Mouse (Mus musculus): ENCODE data around the gene Rexo1. TPM values are rescaled to one million over a fixed set of nuclear protein-coding genes. Genes with fewer than 3 reads are reported as not detected.

Rexo1 gene
- polyA plus RNA-seq, 1 experiment from 2014 or later, result 23.5 TPM

- H3K36me3 ChIP-seq (ENCODE audit: control insufficient read depth, insufficient read depth, low read length), result 0 out of 2 replicates have a peak, but pooled peaks cover 2% of the 10 kb centered on the region
- H3K4me1 ChIP-seq (ENCODE audit: control insufficient read depth, insufficient read depth, low read length), result peaks cover 20% of the 10 kb centered on the region
- no peak overlapping the region for H3K27ac ChIP-seq (ENCODE audit: low read depth, low read length)
- H3K4me3 ChIP-seq (ENCODE audit: low read depth, low read length), result no peak overlapping the region
- no peak for ATAC-seq (ENCODE audit: low FRiP score)
- H3K4me2 ChIP-seq, result no peak overlapping the region
- H3K9ac ChIP-seq (ENCODE audit: low read length), result no peak overlapping the region
- 95% methylated on average over 29 of the region's 29 CpGs for WGBS
- no peak for DNase-seq (ENCODE audit: low spot score, missing footprints)
- H3K9me3 ChIP-seq (ENCODE audit: control insufficient read depth, low read length), result no peaks in the 10 kb centered on the region
- no peaks in the 10 kb centered on the region for H3K27me3 ChIP-seq (ENCODE audit: control insufficient read depth, insufficient read depth, low read length)
These were observed 7.5 kb upstream of the Rexo1 start for GRCm38 (mm10) chr10:80568876-80569275.

- Histone ChIP-seq H3K4me1 (ENCODE audit: control insufficient read depth, insufficient read depth, low read length) (peaks cover 23% of the 10 kb centered on the region), H3K9ac (ENCODE audit: low read length) (peak overlapping the region; percentile 32), H3K9me3 (ENCODE audit: control insufficient read depth, low read length) (no peaks in the 10 kb centered on the region), H3K36me3 (ENCODE audit: control insufficient read depth, insufficient read depth, low read length) (0 out of 2 replicates have a peak, but pooled peaks cover 2% of the 10 kb centered on the region), H3K4me2 (peak overlapping the region; percentile 25), H3K27ac (ENCODE audit: low read depth, low read length) (peak overlapping the region; percentile 64), H3K4me3 (ENCODE audit: low read depth, low read length) (peak overlapping the region; percentile 9), H3K27me3 (ENCODE audit: control insufficient read depth, insufficient read depth, low read length) (no peaks in the 10 kb centered on the region)
- DNase-seq (ENCODE audit: low spot score, missing footprints), result peak; percentile 99
- 12% methylated on average over 17 of the region's 17 CpGs for WGBS
- peak; percentile 68 for ATAC-seq (ENCODE audit: low FRiP score)
These were observed 5.2 kb upstream of the Rexo1 start for GRCm38 (mm10) chr10:80566375-80567092.

GRCm38 (mm10) chr10:80560621-80561020, 739 bp downstream of the Rexo1 start:
- no peak for ATAC-seq (ENCODE audit: low FRiP score)
- Histone ChIP-seq H3K27me3 (ENCODE audit: control insufficient read depth, insufficient read depth, low read length) (no peaks in the 10 kb centered on the region), H3K4me3 (ENCODE audit: low read depth, low read length) (peak overlapping the region; percentile 84), H3K4me2 (peak overlapping the region; percentile 84), H3K4me1 (ENCODE audit: control insufficient read depth, insufficient read depth, low read length) (peaks cover 16% of the 10 kb centered on the region), H3K36me3 (ENCODE audit: control insufficient read depth, insufficient read depth, low read length) (no peaks in the 10 kb centered on the region), H3K9me3 (ENCODE audit: control insufficient read depth, low read length) (no peaks in the 10 kb centered on the region), H3K9ac (ENCODE audit: low read length) (peak overlapping the region; percentile 91), H3K27ac (ENCODE audit: low read depth, low read length) (no peak overlapping the region)
- DNase-seq (ENCODE audit: low spot score, missing footprints), result no peak
- 1% methylated on average over 13 of the region's 13 CpGs for WGBS

DNA sequence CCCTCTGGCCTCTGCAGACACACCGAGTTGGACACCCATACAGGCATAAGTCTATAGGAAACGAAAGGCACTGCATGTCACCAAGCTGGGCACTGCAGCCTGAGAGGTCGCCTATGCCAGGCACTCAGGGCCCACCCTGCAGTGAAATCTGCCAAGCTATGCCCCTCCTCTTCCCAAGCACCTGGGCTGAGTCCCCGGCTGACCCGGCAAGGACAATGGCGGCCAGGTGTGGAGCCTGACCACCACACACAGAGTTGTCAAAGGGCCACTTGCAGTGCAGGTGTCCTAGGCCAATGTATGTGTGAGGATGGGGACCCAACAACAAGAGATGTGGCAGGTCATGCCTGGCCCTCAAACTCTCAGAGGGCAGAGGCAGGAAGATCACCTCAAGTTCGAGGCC, 1.9 kb downstream of the Rexo1 start:
- no peak overlapping the region for H3K9ac ChIP-seq (ENCODE audit: low read length)
- DNase-seq (ENCODE audit: low spot score, missing footprints), result no peak
- WGBS, result 92% methylated on average over 7 of the region's 7 CpGs
- H3K36me3 ChIP-seq (ENCODE audit: control insufficient read depth, insufficient read depth, low read length), result no peaks in the 10 kb centered on the region
- no peaks in the 10 kb centered on the region for H3K27me3 ChIP-seq (ENCODE audit: control insufficient read depth, insufficient read depth, low read length)
- no peak overlapping the region for H3K4me2 ChIP-seq
- H3K4me1 ChIP-seq (ENCODE audit: control insufficient read depth, insufficient read depth, low read length), result peaks cover 16% of the 10 kb centered on the region
- no peak for ATAC-seq (ENCODE audit: low FRiP score)
- no peaks in the 10 kb centered on the region for H3K9me3 ChIP-seq (ENCODE audit: control insufficient read depth, low read length)
- no peak overlapping the region for H3K4me3 ChIP-seq (ENCODE audit: low read depth, low read length)
- no peak overlapping the region for H3K27ac ChIP-seq (ENCODE audit: low read depth, low read length)

- WGBS, result 45% methylated on average over 5 of the region's 5 CpGs
- ATAC-seq (ENCODE audit: low FRiP score), result no peak
- Histone ChIP-seq H3K27ac (ENCODE audit: low read depth, low read length) (no peak overlapping the region), H3K9me3 (ENCODE audit: control insufficient read depth, low read length) (no peaks in the 10 kb centered on the region), H3K4me2 (no peak overlapping the region), H3K4me3 (ENCODE audit: low read depth, low read length) (no peak overlapping the region), H3K4me1 (ENCODE audit: control insufficient read depth, insufficient read depth, low read length) (peaks cover 14% of the 10 kb centered on the region), H3K9ac (ENCODE audit: low read length) (no peak overlapping the region), H3K36me3 (ENCODE audit: control insufficient read depth, insufficient read depth, low read length) (no peaks in the 10 kb centered on the region), H3K27me3 (ENCODE audit: control insufficient read depth, insufficient read depth, low read length) (no peaks in the 10 kb centered on the region)
- DNase-seq (ENCODE audit: low spot score, missing footprints), result peak; percentile 96
These were observed 3.9 kb downstream of the Rexo1 start for GRCm38 (mm10) chr10:80557346-80557965.

GRCm38 (mm10) chr10:80553997-80554396, 7.4 kb downstream of the Rexo1 start:
- DNase-seq (ENCODE audit: low spot score, missing footprints), result no peak
- 0 out of 2 replicates have a peak, but pooled peaks cover 3% of the 10 kb centered on the region for H3K36me3 ChIP-seq (ENCODE audit: control insufficient read depth, insufficient read depth, low read length)
- 95% methylated on average over 6 of the region's 6 CpGs for WGBS
- H3K4me2 ChIP-seq, result no peak overlapping the region
- no peaks in the 10 kb centered on the region for H3K4me1 ChIP-seq (ENCODE audit: control insufficient read depth, insufficient read depth, low read length)
- H3K9me3 ChIP-seq (ENCODE audit: control insufficient read depth, low read length), result no peaks in the 10 kb centered on the region
- ATAC-seq (ENCODE audit: low FRiP score), result no peak
- H3K27me3 ChIP-seq (ENCODE audit: control insufficient read depth, insufficient read depth, low read length), result no peaks in the 10 kb centered on the region
- no peak overlapping the region for H3K4me3 ChIP-seq (ENCODE audit: low read depth, low read length)
- no peak overlapping the region for H3K9ac ChIP-seq (ENCODE audit: low read length)
- H3K27ac ChIP-seq (ENCODE audit: low read depth, low read length), result no peak overlapping the region

GRCm38 (mm10) chr10:80553575-80553974, 7.8 kb downstream of the Rexo1 start:
- DNase-seq (ENCODE audit: low spot score, missing footprints), result no peak
- no peak overlapping the region for H3K4me3 ChIP-seq (ENCODE audit: low read depth, low read length)
- 0 out of 2 replicates have a peak, but pooled peaks cover 3% of the 10 kb centered on the region for H3K36me3 ChIP-seq (ENCODE audit: control insufficient read depth, insufficient read depth, low read length)
- H3K27me3 ChIP-seq (ENCODE audit: control insufficient read depth, insufficient read depth, low read length), result no peaks in the 10 kb centered on the region
- WGBS, result 92% methylated on average over 8 of the region's 8 CpGs
- no peak overlapping the region for H3K27ac ChIP-seq (ENCODE audit: low read depth, low read length)
- no peak overlapping the region for H3K4me2 ChIP-seq
- no peaks in the 10 kb centered on the region for H3K4me1 ChIP-seq (ENCODE audit: control insufficient read depth, insufficient read depth, low read length)
- H3K9me3 ChIP-seq (ENCODE audit: control insufficient read depth, low read length), result no peaks in the 10 kb centered on the region
- no peak for ATAC-seq (ENCODE audit: low FRiP score)
- no peak overlapping the region for H3K9ac ChIP-seq (ENCODE audit: low read length)

GRCm38 (mm10) chr10:80552364-80552763, 9.0 kb downstream of the Rexo1 start:
- Histone ChIP-seq H3K4me2 (no peak overlapping the region), H3K4me3 (ENCODE audit: low read depth, low read length) (no peak overlapping the region), H3K4me1 (ENCODE audit: control insufficient read depth, insufficient read depth, low read length) (no peaks in the 10 kb centered on the region), H3K36me3 (ENCODE audit: control insufficient read depth, insufficient read depth, low read length) (peaks cover 4% of the 10 kb centered on the region; the same call in 1 of the 2 replicates), H3K9ac (ENCODE audit: low read length) (no peak overlapping the region), H3K27me3 (ENCODE audit: control insufficient read depth, insufficient read depth, low read length) (no peaks in the 10 kb centered on the region), H3K27ac (ENCODE audit: low read depth, low read length) (no peak overlapping the region), H3K9me3 (ENCODE audit: control insufficient read depth, low read length) (no peaks in the 10 kb centered on the region)
- DNase-seq (ENCODE audit: low spot score, missing footprints), result no peak
- 67% methylated on average over 9 of the region's 9 CpGs for WGBS
- ATAC-seq (ENCODE audit: low FRiP score), result no peak

DNA sequence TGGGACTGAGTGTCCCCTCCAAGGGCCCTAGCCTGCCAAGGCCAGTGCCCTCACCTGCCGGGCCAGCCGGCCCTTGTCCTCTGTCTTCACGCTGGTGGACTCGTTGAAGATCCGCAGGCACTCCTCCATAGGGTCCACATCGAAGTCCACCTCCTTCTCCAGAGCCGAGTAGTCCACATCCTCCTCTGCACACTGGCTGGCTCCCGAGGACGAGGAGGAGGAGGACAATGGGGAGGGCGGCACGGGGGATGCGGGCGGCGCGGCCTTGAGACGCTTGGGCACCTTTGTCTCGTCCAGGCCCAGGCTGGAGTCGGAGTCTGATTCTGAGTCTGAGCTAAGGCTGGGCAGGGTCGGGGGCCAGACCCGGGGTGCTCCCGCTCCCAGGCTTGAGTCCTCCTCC, 12.1 kb downstream of the Rexo1 start:
- Histone ChIP-seq H3K9ac (ENCODE audit: low read length) (no peak overlapping the region), H3K4me3 (ENCODE audit: low read depth, low read length) (no peak overlapping the region), H3K36me3 (ENCODE audit: control insufficient read depth, insufficient read depth, low read length) (peaks cover 16% of the 10 kb centered on the region; the same call in 1 of the 2 replicates), H3K27me3 (ENCODE audit: control insufficient read depth, insufficient read depth, low read length) (no peaks in the 10 kb centered on the region), H3K4me2 (no peak overlapping the region), H3K9me3 (ENCODE audit: control insufficient read depth, low read length) (no peaks in the 10 kb centered on the region), H3K4me1 (ENCODE audit: control insufficient read depth, insufficient read depth, low read length) (no peaks in the 10 kb centered on the region), H3K27ac (ENCODE audit: low read depth, low read length) (no peak overlapping the region)
- ATAC-seq (ENCODE audit: low FRiP score) (no peak), DNase-seq (ENCODE audit: low spot score, missing footprints) (no peak)
- WGBS, result 91% methylated on average over 21 of the region's 21 CpGs
